Mouse (Mus musculus): ENCODE measurements around the gene Pkhd1.

DNA sequence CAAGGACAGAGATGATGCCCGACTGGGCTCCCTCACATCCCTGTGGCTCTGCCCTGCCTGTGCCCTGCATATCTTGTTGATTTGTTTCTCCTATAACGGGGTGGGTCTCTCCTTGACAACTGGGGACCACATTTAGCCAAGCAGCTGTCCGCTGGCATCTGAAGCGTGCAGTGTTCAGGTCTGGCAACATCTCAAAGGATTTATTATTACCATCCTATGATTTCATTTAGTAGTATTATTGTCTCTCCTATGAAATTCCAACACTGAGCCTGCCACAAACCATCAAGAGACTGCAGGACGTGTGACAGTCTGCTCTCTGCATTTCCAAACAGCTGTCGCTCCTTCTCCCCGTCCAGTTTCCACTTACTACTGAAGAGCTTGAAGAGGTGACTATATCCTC is 49.7 kb upstream of the Pkhd1 start:
- no peak for TF ChIP-seq CTCF (IDR thresholded peaks at IDR 0.05)
- no peak for TF ChIP-seq EP300 (IDR thresholded peaks at IDR 0.05)

Data from lung, postnatal 0 days (tissue).